Mouse (Mus musculus): ENCODE data around the gene Emilin1.

Gene Emilin1

DNA sequence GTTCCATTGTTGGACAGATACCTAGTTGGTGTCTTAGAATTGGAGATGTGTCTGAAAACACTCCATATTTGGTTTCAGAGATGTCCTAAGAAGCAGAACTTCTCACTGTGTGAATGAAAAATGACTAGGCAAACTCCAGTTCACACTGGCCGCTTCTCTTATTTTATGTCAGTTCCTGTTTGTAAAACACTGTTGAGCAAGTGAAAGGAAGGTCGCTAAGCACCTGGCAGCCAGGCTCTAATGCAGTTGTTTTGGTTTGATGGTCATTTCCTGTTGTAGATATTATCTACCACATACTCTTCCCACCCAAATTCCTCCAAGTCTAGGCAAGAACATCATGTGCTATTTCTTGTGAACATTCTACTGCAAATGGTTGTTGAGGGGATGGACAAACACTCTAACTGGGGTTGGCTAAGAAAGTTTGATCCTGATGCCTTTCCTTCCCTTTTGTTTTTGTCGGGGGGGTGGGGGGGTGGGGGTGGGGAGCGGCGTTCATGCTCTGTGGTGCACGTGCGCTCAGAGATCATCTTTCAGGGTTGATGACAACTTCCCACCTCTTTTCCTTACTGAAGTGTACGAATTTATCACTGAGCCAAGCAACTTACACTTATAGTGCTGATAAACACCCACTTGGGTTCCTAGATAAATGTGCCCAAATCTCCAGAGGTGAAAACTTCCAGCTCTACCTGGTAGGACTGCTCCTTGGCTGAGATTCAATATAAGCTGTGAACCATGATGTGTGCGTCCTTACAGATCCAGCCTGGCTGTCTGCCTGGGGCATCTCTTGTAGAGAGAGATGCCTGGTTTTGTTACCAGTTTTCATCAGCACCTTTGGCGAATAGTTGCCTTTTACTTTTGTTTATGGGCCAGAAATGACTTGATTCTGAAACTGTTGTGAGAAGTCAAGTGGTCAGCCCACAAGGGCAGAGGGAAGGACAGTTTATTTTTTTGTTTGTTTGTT, 48.6 kb downstream of the Emilin1 start:
- DNase-seq = peak in 1 of 2 experiments; percentile 62

DNA sequence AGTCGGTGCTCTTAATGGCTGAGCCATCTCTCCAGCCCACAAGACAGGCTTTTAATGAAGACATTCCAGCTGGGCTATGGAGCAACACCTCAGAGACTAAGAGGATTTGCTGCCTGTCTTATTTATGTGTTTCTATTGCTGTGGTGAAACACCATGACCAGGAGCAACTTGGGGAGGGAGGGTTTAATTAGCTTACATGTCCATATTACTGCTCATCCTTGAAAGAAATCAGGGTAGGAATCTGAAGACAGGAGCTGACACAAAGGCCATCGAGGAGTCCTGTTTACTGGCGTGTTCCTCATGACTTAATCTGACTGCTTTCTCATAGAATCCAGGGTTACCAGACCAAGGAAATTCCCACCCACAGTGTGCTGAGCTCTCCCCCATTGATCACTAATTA, 50.7 kb downstream of the Emilin1 start:
- no peak for DNase-seq

DNA sequence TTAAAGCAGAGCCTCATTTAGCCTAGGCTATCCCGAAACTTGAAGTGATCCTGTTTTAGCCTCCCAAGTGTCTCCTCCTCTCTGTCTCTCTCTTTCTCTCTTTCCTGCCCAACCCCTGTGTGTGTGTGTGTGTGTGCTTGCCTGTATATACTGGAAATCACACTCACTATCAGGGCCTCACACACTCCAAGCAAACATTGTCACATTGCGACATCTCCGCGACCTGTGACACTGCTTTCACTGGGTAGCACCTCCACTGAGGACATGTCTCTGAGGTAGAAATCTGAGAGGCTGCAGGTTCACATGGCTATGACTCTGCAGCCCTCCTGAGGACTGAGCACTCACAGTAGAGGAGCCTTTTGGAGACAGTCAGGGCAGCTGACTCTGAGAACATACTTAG, 53.0 kb downstream of the Emilin1 start:
- DNase-seq = no peak

DNA sequence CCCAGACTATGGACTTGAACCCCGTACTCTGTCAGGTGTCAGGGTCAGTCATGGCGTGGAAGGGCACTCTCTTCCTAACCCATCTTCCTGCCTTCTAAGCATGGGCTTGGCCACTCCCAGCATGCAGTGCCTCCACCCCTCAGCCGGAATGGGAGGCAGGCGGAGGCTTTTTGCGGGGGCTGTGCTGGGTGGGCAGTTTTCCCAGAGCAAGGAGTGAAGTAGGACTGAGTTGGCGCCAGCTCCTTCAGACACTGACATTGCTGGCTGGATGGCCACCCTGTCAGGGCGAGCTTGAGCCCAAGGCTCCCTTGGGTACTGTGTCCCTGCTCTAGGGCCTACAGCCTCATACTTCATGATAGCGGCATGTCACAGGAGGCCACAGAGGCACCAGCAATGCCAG, 55.2 kb downstream of the Emilin1 start, which contains the start of gene Tcf23:
Tcf23 (plus strand) TSS at position 247 of the 400 bp plus-strand sequence.
- DNase-seq = peak in 1 of 2 experiments; percentile 27

DNA sequence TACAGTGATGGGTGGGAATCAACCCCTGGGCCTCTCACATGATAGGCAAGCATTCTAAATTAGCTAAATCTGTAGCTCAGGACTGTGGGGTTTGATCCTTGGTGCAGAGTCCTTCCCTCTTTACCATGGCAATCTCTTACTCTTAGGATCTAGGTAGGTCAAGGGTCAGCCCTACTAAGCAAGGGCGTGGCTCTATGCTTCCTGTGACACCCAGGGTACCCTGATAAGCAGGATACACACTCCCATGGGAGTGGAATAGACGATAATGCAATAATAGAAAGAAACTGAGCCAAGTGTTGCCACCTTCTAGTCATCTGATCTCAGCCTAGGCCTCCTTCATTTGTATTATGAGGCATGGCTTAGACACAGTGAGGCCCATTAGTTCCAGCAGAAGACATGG, 56.2 kb downstream of the Emilin1 start:
- DNase-seq = no peak

Data from kidney, postnatal 36 days (tissue).